Mouse (Mus musculus) stomach, embryonic 15.5 days (tissue): ENCODE results near the gene Meig1. TPM values are rescaled to one million over a fixed set of nuclear protein-coding genes. Genes with fewer than 3 reads are reported as not detected.

Source experiments
- polyA plus RNA-seq: library from polyadenylated mRNA; unstranded; fragments of >200 nt; fragmentation: Nextera tagmentation; extraction: Ambion mirVana; gene quantifications from 2 replicates; pipeline ENCODE4 v1.2.1, GENCODE M21; 2015

Meig1 gene
- polyA plus RNA-seq, 1 experiment from 2014 or later = 0.62 TPM

Other genes starting within 250 kb of the Meig1 start
- gene Nmt2, start 138.4 kb downstream of the Meig1 start, polyA plus RNA-seq = 38.2 and 39.7 TPM in 2 replicates
- gene Rpp38, start 90.0 kb downstream of the Meig1 start, polyA plus RNA-seq = 23.5 and 24.7 TPM in 2 replicates
- 0.91 and 2.0 TPM in 2 replicates for gene Acbd7, start 86.5 kb downstream of the Meig1 start, polyA plus RNA-seq
- gene Olah, start 25.4 kb downstream of the Meig1 start, polyA plus RNA-seq = not detected in 2 replicates
- 6.4 and 6.6 TPM in 2 replicates for gene Dclre1c, start 1.5 kb upstream of the Meig1 start, polyA plus RNA-seq
- 11.9 and 12.2 TPM in 2 replicates for gene Suv39h2, start 52.4 kb upstream of the Meig1 start, polyA plus RNA-seq
- 3.9 and 4.0 TPM in 2 replicates for gene Gm45902, start 90.1 kb upstream of the Meig1 start, polyA plus RNA-seq
- 93.7 and 96.5 TPM in 2 replicates for gene Hspa14, start 90.2 kb upstream of the Meig1 start, polyA plus RNA-seq
- gene Cdnf, start 90.4 kb upstream of the Meig1 start, polyA plus RNA-seq = 0.12 and 0.14 TPM in 2 replicates
- 36.4 and 38.3 TPM in 2 replicates for gene Fam107b, start 147.8 kb upstream of the Meig1 start, polyA plus RNA-seq